Mouse (Mus musculus) heart, embryonic 11.5 days (tissue): ENCODE results near the gene Mob2. TPM values are rescaled to one million over a fixed set of nuclear protein-coding genes. Genes with fewer than 3 reads are reported as not detected.

Experiments
- ATAC-seq: fragments of 200-750 bp; cut with Nextera tagmentation; replicated peaks from 2 replicates; pipeline ENCODE4 v1.8.0; 2017; ENCODE audit warnings: moderate library complexity; ENCODE audit not compliant: insufficient number of reproducible peaks, low FRiP score, low TSS enrichment
- H3K27ac ChIP-seq: fragments of 300-500 bp; sonication (generic); 2 replicates; pipeline ENCODE4 v1.5.1; 2014; ENCODE audit warnings: mild to moderate bottlenecking, low read depth, low read length
- H3K27me3 ChIP-seq: fragments of 300-500 bp; sonication (generic); 2 replicates; pipeline ENCODE4 v1.6.1; 2014; ENCODE audit warnings: mild to moderate bottlenecking, low read length, mixed read lengths; ENCODE audit not compliant: control insufficient read depth, insufficient read depth
- H3K36me3 ChIP-seq: fragments of 300-500 bp; sonication (generic); 2 replicates; pipeline ENCODE4 v1.6.1; 2014; ENCODE audit warnings: mild to moderate bottlenecking, low read length, moderate library complexity, mixed read lengths; ENCODE audit not compliant: control insufficient read depth, insufficient read depth
- H3K4me1 ChIP-seq: fragments of 300-500 bp; sonication (generic); 2 replicates; pipeline ENCODE4 v1.6.1; 2014; ENCODE audit warnings: low read length; ENCODE audit not compliant: control insufficient read depth, insufficient read depth
- H3K4me2 ChIP-seq: fragments of 300-500 bp; sonication (generic); 2 replicates; pipeline ENCODE4 v1.6.1; 2014; ENCODE audit warnings: mild to moderate bottlenecking, moderate library complexity
- H3K4me3 ChIP-seq: fragments of 300-500 bp; sonication (generic); 2 replicates; pipeline ENCODE4 v1.5.1; 2014; ENCODE audit warnings: low read depth, low read length
- H3K9ac ChIP-seq: fragments of 300-500 bp; sonication (generic); 2 replicates; pipeline ENCODE4 v1.6.1; 2014; ENCODE audit warnings: mild to moderate bottlenecking, low read depth, low read length, moderate library complexity
- H3K9me3 ChIP-seq: fragments of 300-500 bp; sonication (generic); replicated peaks from 2 replicates; pipeline ENCODE4 v1.6.1; 2016; ENCODE audit warnings: low read length; ENCODE audit not compliant: control insufficient read depth
- WGBS: fragments of 180-500 bp; shearing (Covaris S2); extraction: QIAGEN DNeasy Blood & Tissue Kit; methylation state at CpG from one replicate; pipeline ENCODE4 v1.1.7; 2014; ENCODE audit not compliant: insufficient replicate concordance; 5-methylcytosine and 5-hydroxymethylcytosine counted together
- polyA plus RNA-seq: library from polyadenylated mRNA; unstranded; fragments of >200 nt; fragmentation: Nextera tagmentation; extraction: Ambion mirVana; gene quantifications from 2 replicates; pipeline ENCODE4 v1.2.1, GENCODE M21; 2014

The Mob2 gene
- polyA plus RNA-seq, 1 experiment from 2014 or later, result 50.3 TPM

DNA sequence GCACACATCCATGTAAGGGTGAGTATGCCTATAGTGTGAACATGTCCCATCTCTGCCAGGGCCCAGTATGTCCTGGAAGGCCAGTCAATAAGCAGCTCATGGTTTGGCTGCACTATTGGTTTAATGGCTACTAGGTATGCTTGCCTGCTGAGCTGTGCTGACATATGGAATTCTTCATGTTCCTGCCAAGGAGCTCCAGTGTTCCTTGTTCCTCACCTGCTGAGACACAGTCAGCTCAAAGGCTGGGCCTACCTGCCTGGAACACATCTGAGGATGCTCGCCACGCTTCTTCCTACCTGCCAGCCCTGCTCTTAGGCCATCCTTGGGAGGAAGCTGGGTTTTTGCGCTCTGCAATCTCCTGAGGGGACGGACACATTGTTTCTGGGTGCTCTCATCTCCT, 81.6 kb downstream of the Mob2 start:
- Histone ChIP-seq H3K9me3 (no peaks in the 10 kb centered on the region), H3K27me3 (no peaks in the 10 kb centered on the region), H3K36me3 (no peaks in the 10 kb centered on the region), H3K4me3 (no peak overlapping the region), H3K4me2 (no peak overlapping the region), H3K4me1 (no peaks in the 10 kb centered on the region), H3K27ac (no peak overlapping the region), H3K9ac (no peak overlapping the region)
- 88% methylated on average over 4 of the region's 4 CpGs for WGBS
- ATAC-seq, result no peak

- no peaks in the 10 kb centered on the region for H3K9me3 ChIP-seq
- no peak overlapping the region for H3K4me3 ChIP-seq
- ATAC-seq, result no peak
- H3K4me2 ChIP-seq, result no peak overlapping the region
- H3K9ac ChIP-seq, result no peak overlapping the region
- no peaks in the 10 kb centered on the region for H3K4me1 ChIP-seq
- H3K36me3 ChIP-seq, result no peaks in the 10 kb centered on the region
- no peak overlapping the region for H3K27ac ChIP-seq
- H3K27me3 ChIP-seq, result no peaks in the 10 kb centered on the region
- 76% methylated on average over 6 of the region's 6 CpGs for WGBS
Measured at GRCm38 (mm10) chr7:141978003-141978402, 82.9 kb downstream of the Mob2 start.

DNA sequence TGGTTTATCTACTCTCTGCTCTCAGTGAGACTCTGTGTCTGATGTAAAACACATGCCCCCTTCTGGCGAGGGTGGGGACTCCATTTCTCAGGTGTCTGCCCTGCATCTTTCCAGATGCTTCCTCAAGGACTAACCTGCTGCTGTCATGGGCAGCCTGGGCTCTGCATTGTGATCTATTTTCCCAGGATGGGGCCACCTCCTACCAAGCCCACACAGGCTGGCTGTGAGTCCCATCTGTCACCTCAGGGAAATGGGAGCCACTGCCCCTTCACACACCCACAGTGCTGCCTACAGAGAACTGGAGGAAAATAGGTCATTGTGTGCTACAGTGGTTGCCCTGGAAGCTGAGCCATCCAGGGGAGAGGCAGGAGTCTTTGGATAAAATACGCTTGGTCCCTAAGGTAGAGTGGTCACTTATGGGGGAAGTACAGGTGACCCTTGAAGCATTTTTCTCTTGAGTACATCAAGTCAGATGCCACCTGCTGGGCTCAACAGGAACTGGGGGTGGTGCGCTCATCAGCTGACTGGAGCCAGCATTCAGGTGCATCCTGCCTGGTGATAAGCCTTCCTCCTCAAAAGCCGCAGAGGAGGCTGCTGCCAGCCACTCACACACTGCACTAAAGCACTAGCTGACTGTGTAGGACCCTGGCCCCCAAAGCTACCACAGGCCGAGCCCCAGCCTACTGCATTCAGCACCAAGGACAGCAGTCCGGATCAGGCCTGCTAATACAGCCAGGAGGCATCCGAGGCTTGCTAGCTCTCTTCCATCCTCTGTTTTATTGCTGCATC, 87.8 kb downstream of the Mob2 start:
- no peaks in the 10 kb centered on the region for H3K4me1 ChIP-seq
- WGBS, result 24% methylated on average over 7 of the region's 7 CpGs
- no peak overlapping the region for H3K9ac ChIP-seq
- H3K4me2 ChIP-seq, result no peak overlapping the region
- ATAC-seq, result no peak
- H3K27ac ChIP-seq, result no peak overlapping the region
- H3K9me3 ChIP-seq, result no peaks in the 10 kb centered on the region
- peaks cover 3% of the 10 kb centered on the region; the same call in 1 of the 2 replicates for H3K27me3 ChIP-seq
- no peaks in the 10 kb centered on the region for H3K36me3 ChIP-seq
- no peak overlapping the region for H3K4me3 ChIP-seq

DNA sequence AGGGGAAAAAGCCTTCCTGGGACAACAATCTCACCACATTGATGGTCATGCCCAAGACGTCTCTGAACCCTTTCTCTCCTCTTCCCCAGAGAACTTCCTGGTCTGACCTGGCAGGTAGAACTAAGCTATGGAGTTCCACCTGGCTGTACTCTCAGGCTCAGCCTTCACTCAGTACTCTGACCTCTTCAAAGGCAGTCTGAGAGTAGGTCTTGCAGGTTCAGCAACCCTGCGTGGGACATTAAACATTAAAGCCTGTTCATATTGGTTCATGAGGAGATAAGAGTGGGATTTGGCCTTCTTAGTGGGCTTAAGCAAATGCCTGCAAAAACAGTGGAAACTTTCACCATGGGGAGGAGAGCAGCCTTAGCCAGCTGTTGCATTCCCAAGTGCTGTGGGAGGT, 94.6 kb downstream of the Mob2 start:
- no peak overlapping the region for H3K9ac ChIP-seq
- H3K27ac ChIP-seq, result no peak overlapping the region
- H3K27me3 ChIP-seq, result peaks cover 3% of the 10 kb centered on the region
- H3K4me2 ChIP-seq, result no peak overlapping the region
- no peaks in the 10 kb centered on the region for H3K9me3 ChIP-seq
- WGBS, result 76% methylated on average over 2 of the region's 2 CpGs
- no peaks in the 10 kb centered on the region for H3K4me1 ChIP-seq
- H3K36me3 ChIP-seq, result no peaks in the 10 kb centered on the region
- ATAC-seq, result no peak
- H3K4me3 ChIP-seq, result no peak overlapping the region

GRCm38 (mm10) chr7:141962521-141962920, 98.3 kb downstream of the Mob2 start:
- no peaks in the 10 kb centered on the region for H3K9me3 ChIP-seq
- no peak for ATAC-seq

GRCm38 (mm10) chr7:141961491-141961890, 99.4 kb downstream of the Mob2 start:
- Histone ChIP-seq H3K9me3 (no peaks in the 10 kb centered on the region), H3K27me3 (peaks cover 6% of the 10 kb centered on the region; the same call in 1 of the 2 replicates), H3K4me1 (no peaks in the 10 kb centered on the region), H3K9ac (no peak overlapping the region), H3K27ac (no peak overlapping the region), H3K4me2 (no peak overlapping the region), H3K36me3 (no peaks in the 10 kb centered on the region), H3K4me3 (no peak overlapping the region)
- 74% methylated on average over 3 of the region's 3 CpGs for WGBS
- no peak for ATAC-seq

More at GRCm38 (mm10) chr7:141962521-141962920, 98.3 kb downstream of the Mob2 start:
- 0 out of 2 replicates have a peak, but pooled peaks cover under 1% of the 10 kb centered on the region for H3K27me3 ChIP-seq
- H3K27ac ChIP-seq, result no peak overlapping the region
- H3K4me3 ChIP-seq, result no peak overlapping the region
- H3K4me1 ChIP-seq, result no peaks in the 10 kb centered on the region
- WGBS, result 84% methylated on average over 3 of the region's 3 CpGs
- no peak overlapping the region for H3K4me2 ChIP-seq
- H3K36me3 ChIP-seq, result no peaks in the 10 kb centered on the region
- H3K9ac ChIP-seq, result no peak overlapping the region

DNA sequence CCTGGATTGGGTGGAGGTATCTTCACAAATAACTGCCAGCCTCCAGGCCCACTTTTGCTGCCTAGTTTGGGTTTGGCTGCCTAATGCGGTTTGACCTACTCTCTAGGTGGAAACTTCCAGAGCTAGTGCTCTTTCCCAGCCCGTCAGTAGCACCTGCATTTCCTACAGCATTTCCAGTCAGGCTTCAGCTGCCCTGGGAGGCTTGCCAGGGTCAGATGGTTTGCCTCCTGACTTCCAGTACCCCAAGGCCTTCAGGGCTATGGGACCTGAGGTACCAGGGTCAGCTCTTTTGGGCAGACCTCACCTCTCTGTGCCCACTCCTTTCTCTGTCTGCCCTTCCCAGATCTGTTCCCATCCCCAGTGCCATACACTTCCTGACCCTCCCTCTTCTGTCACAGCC, 99.9 kb downstream of the Mob2 start:
- Histone ChIP-seq H3K27ac (no peak overlapping the region), H3K9ac (no peak overlapping the region), H3K4me2 (no peak overlapping the region), H3K4me3 (no peak overlapping the region), H3K27me3 (peaks cover 9% of the 10 kb centered on the region; the same call in 1 of the 2 replicates), H3K36me3 (no peaks in the 10 kb centered on the region), H3K9me3 (no peaks in the 10 kb centered on the region), H3K4me1 (no peaks in the 10 kb centered on the region)
- ATAC-seq, result no peak
- WGBS, result 83% methylated on average over 2 of the region's 2 CpGs

GRCm38 (mm10) chr7:141959133-141959532, 101.7 kb downstream of the Mob2 start:
- Histone ChIP-seq H3K4me2 (no peak overlapping the region), H3K27me3 (peaks cover 16% of the 10 kb centered on the region), H3K9me3 (no peaks in the 10 kb centered on the region), H3K9ac (no peak overlapping the region), H3K27ac (no peak overlapping the region), H3K4me1 (no peaks in the 10 kb centered on the region), H3K36me3 (no peaks in the 10 kb centered on the region), H3K4me3 (no peak overlapping the region)
- no peak for ATAC-seq
- 58% methylated on average over 1 of the region's 1 CpGs for WGBS
